Mouse (Mus musculus) small intestine, adult 2 months (tissue): ENCODE data around the gene Rasgrp2. TPM values are rescaled to one million over a fixed set of nuclear protein-coding genes. Genes with fewer than 3 reads are reported as not detected.

Experiments used
- H3K27ac ChIP-seq: fragments of 200-500 bp; 2 replicates; pipeline ENCODE4 v1.5.1; 2012; ENCODE audit warnings: low read depth, low read length, control low read depth, inconsistent platforms; ENCODE audit not compliant: insufficient read depth
- H3K27me3 ChIP-seq: fragments of 200-500 bp; 2 replicates; pipeline ENCODE4 v1.6.1; 2012; ENCODE audit warnings: mild to moderate bottlenecking, moderate library complexity, low read length, inconsistent platforms; ENCODE audit not compliant: control insufficient read depth, insufficient read depth
- H3K36me3 ChIP-seq: fragments of 200-500 bp; 2 replicates; pipeline ENCODE4 v1.6.1; 2012; ENCODE audit warnings: mild to moderate bottlenecking, low read length, control low read depth, inconsistent platforms; ENCODE audit not compliant: control insufficient read depth, insufficient read depth
- H3K4me1 ChIP-seq: fragments of 200-500 bp; 2 replicates; pipeline ENCODE4 v1.6.1; 2012; ENCODE audit warnings: low read length, inconsistent platforms, mixed read lengths; ENCODE audit not compliant: control insufficient read depth, insufficient read depth, insufficient read length
- H3K4me3 ChIP-seq: fragments of 200-500 bp; 2 replicates; pipeline ENCODE4 v1.5.1; 2012; ENCODE audit warnings: low read depth, mild to moderate bottlenecking, control low read depth, inconsistent platforms, low read length, moderate library complexity
- CTCF ChIP-seq: fragments of 200-500 bp; IDR thresholded peaks from 2 replicates; pipeline ENCODE4 v1.5.1; 2012; ENCODE audit warnings: low read depth, mild to moderate bottlenecking, control low read depth, inconsistent platforms, low read length, moderate library complexity, mixed read lengths; ENCODE audit not compliant: insufficient replicate concordance, insufficient read length; ENCODE audit errors: extremely low read depth
- POLR2A ChIP-seq: fragments of 200-500 bp; IDR thresholded peaks from 2 replicates; pipeline ENCODE4 v1.6.1; 2012; ENCODE audit warnings: low read depth, mild to moderate bottlenecking, control low read depth, inconsistent platforms, low read length, moderate library complexity
- WGBS: fragments of 180-500 bp; shearing (Covaris S2); methylation state at CpG from one replicate; pipeline ENCODE4 v1.1.7; 2018; 5-methylcytosine and 5-hydroxymethylcytosine counted together
- polyA plus RNA-seq: library from polyadenylated mRNA; depleted of rRNA; stranded (reverse); fragments of >200 nt; gene quantifications from 2 replicates; pipeline ENCODE4 v1.2.3, GENCODE M21; 2012

Gene Rasgrp2
- polyA plus RNA-seq, 1 experiment, result 38.3 TPM

DNA sequence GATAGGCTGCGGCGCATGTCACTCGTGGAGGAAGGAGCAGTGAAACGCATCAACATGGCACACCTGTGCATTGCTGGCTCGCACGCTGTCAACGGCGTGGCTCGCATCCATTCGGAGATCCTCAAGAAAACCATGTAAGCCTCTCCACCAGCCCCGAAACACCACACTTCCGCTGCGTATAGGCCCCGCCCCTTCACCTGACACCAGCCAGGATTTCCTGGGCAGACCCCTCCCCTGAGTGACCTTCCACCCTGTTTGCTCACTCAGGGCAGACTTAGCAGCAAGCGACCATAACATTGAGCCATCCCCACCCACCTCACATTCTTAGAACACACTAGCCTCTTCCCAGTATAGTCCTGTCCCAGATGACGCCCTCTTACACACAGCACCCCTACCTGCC lies 9.3 kb upstream of the Rasgrp2 start:
- TF ChIP-seq POLR2A, result no peak
- Histone ChIP-seq H3K4me3 (peak overlapping the region; percentile 52), H3K4me1 (peaks cover 9% of the 10 kb centered on the region), H3K27me3 (no peaks in the 10 kb centered on the region), H3K36me3 (no peaks in the 10 kb centered on the region), H3K27ac (no peak overlapping the region)
- WGBS, result 19% methylated on average over 16 of the region's 16 CpGs

- H3K4me1 ChIP-seq, result peaks cover 9% of the 10 kb centered on the region
- H3K4me3 ChIP-seq, result no peak overlapping the region
- TF ChIP-seq CTCF, result no peak
- TF ChIP-seq POLR2A, result no peak; the same call in 1 of the 2 replicates
- H3K27ac ChIP-seq, result no peak overlapping the region
- WGBS, result 55% methylated on average over 6 of the region's 6 CpGs
- H3K27me3 ChIP-seq, result no peaks in the 10 kb centered on the region
- no peaks in the 10 kb centered on the region for H3K36me3 ChIP-seq
Measured at GRCm38 (mm10) chr19:6390251-6390650, 8.9 kb upstream of the Rasgrp2 start.

- Histone ChIP-seq H3K36me3 (no peaks in the 10 kb centered on the region), H3K27me3 (no peaks in the 10 kb centered on the region), H3K4me3 (no peak overlapping the region), H3K4me1 (peaks cover 9% of the 10 kb centered on the region), H3K27ac (no peak overlapping the region)
- 90% methylated on average over 14 of the region's 14 CpGs for WGBS
- TF ChIP-seq POLR2A, result no peak
- TF ChIP-seq CTCF, result no peak
Measured at GRCm38 (mm10) chr19:6392743-6393393, 6.3 kb upstream of the Rasgrp2 start.

- Histone ChIP-seq H3K27me3 (peaks cover 5% of the 10 kb centered on the region; the same call in 1 of the 2 replicates), H3K4me1 (peaks cover 9% of the 10 kb centered on the region), H3K36me3 (no peaks in the 10 kb centered on the region), H3K4me3 (no peak overlapping the region), H3K27ac (no peak overlapping the region)
- 89% methylated on average over 16 of the region's 16 CpGs for WGBS
- TF ChIP-seq POLR2A (no peak), CTCF (no peak)
Measured at GRCm38 (mm10) chr19:6393637-6394036, 5.5 kb upstream of the Rasgrp2 start.

- TF ChIP-seq CTCF (no peak), POLR2A (no peak)
- WGBS, result 88% methylated on average over 5 of the region's 5 CpGs
- H3K4me3 ChIP-seq, result no peak overlapping the region
- H3K27me3 ChIP-seq, result peaks cover 23% of the 10 kb centered on the region
- peaks cover 3% of the 10 kb centered on the region for H3K4me1 ChIP-seq
- H3K36me3 ChIP-seq, result no peaks in the 10 kb centered on the region
- no peak overlapping the region for H3K27ac ChIP-seq
Measured at GRCm38 (mm10) chr19:6396237-6396636, 2.9 kb upstream of the Rasgrp2 start.

DNA sequence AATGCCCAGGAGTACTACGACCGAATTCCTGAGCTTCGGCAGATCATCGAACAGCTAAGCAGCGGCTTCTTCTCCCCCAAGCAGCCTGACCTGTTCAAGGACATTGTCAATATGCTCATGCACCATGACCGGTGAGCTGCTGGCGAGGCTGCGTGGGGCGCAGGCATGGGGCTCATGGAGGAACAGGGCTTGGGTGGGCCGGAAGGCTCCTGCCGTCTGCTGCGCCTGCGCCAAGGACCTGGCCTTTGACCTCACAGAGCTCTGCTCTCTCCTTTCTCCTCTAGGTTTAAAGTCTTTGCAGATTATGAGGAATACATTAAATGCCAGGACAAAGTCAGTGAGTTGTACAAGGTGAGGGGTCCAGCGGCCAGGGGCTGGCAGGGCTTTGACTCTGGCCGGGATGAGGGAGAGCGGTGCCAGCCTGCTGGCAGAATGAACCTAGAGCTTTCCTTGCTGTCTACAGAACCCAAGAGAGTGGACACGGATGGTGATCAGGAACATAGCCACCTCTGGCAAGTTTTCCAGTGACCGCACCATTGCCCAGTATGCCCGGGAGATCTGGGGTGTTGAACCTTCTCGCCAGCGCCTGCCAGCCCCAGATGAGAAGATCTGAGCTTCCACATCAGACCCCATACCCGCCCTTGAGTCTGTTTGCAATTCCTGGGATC lies 1.4 kb upstream of the Rasgrp2 start:
- H3K27me3 ChIP-seq, result peaks cover 30% of the 10 kb centered on the region
- TF ChIP-seq POLR2A (no peak), CTCF (no peak)
- H3K4me3 ChIP-seq, result no peak overlapping the region
- H3K36me3 ChIP-seq, result no peaks in the 10 kb centered on the region
- H3K4me1 ChIP-seq, result peaks cover 11% of the 10 kb centered on the region
- 88% methylated on average over 22 of the region's 22 CpGs for WGBS
- H3K27ac ChIP-seq, result no peak overlapping the region

GRCm38 (mm10) chr19:6398447-6399284 lies 474 bp upstream of the Rasgrp2 start:
- H3K4me3 ChIP-seq, result peak overlapping the region; percentile 71
- WGBS, result 2% methylated on average over 39 of the region's 39 CpGs
- no peak for TF ChIP-seq CTCF
- no peak for TF ChIP-seq POLR2A

More at GRCm38 (mm10) chr19:6398447-6399284, 474 bp upstream of the Rasgrp2 start:
- H3K36me3 ChIP-seq, result no peaks in the 10 kb centered on the region
- peak overlapping the region; percentile 35 for H3K27ac ChIP-seq
- peaks cover 11% of the 10 kb centered on the region for H3K4me1 ChIP-seq
- H3K27me3 ChIP-seq, result peaks cover 30% of the 10 kb centered on the region
